Mouse (Mus musculus): ENCODE measurements at regions not wholly inside any gene's neighbourhood (a gene's known extent, or its start where the extent isn't known, plus 50 kb on each side); places are given as distances from the start of the nearest gene placed in this dataset.

GRCm38 (mm10) chr1:193430231-193430630 is 60.1 kb upstream of the Camk1g start:
- no peak for ATAC-seq (replicated peaks; ENCODE audit: insufficient number of reproducible peaks, insufficient read depth, low FRiP score, low read depth)
- Histone ChIP-seq H3K4me2 (no peak overlapping the region), H3K36me3 (no peaks in the 10 kb centered on the region), H3K4me3 (no peak overlapping the region), H3K9ac (no peak overlapping the region), H3K9me3 (replicated peaks) (no peaks in the 10 kb centered on the region), H3K27ac (no peak overlapping the region), H3K27me3 (no peaks in the 10 kb centered on the region), H3K4me1 (replicated peaks) (no peaks in the 10 kb centered on the region)
- WGBS: 60% methylated on average over 8 of the region's 8 CpGs

- H3K36me3 ChIP-seq: no peaks in the 10 kb centered on the region
- ATAC-seq (replicated peaks; ENCODE audit: insufficient number of reproducible peaks, insufficient read depth, low FRiP score, low read depth): no peak
- H3K4me3 ChIP-seq: no peak overlapping the region
- WGBS: 30% methylated on average over 8 of the region's 8 CpGs
- no peak overlapping the region for H3K9ac ChIP-seq
- 0 out of 2 replicates have a peak, but pooled peaks cover 5% of the 10 kb centered on the region for H3K27me3 ChIP-seq
- peaks cover 19% of the 10 kb centered on the region for H3K4me1 ChIP-seq (replicated peaks)
- H3K4me2 ChIP-seq: no peak overlapping the region
- H3K9me3 ChIP-seq (replicated peaks): no peaks in the 10 kb centered on the region
- H3K27ac ChIP-seq: no peak overlapping the region
Observed at GRCm38 (mm10) chr1:193423653-193424075, 53.6 kb upstream of the Camk1g start.

- Histone ChIP-seq H3K27me3 (0 out of 2 replicates have a peak, but pooled peaks cover 5% of the 10 kb centered on the region), H3K27ac (no peak overlapping the region), H3K9me3 (replicated peaks) (no peaks in the 10 kb centered on the region), H3K36me3 (no peaks in the 10 kb centered on the region), H3K4me3 (no peak overlapping the region), H3K9ac (no peak overlapping the region), H3K4me2 (no peak overlapping the region), H3K4me1 (replicated peaks) (peaks cover 25% of the 10 kb centered on the region)
- no peak for ATAC-seq (replicated peaks; ENCODE audit: insufficient number of reproducible peaks, insufficient read depth, low FRiP score, low read depth)
- 72% methylated on average over 1 of the region's 1 CpGs for WGBS
Observed at GRCm38 (mm10) chr1:193422886-193423285, 52.8 kb upstream of the Camk1g start.

DNA sequence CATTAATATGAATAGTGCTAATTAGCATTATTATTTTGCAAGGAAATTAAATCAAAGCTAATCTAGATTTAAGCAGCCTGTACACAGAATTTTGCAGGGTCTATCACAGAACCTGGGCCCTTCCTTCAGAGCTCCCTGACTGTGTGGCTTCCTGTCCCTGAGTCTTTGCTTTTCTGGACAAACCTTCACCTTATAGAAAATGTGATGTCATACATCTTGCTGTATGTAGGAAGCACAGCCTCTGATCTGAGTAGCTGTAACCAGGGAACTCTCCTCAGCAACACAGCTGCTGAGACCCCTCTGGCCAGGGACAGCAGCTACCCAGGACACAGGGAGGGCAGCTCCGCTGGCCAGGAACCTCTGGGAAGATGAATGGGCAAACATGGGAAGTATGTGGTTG is 51.7 kb upstream of the Camk1g start:
- H3K4me3 ChIP-seq: no peak overlapping the region
- 91% methylated on average over 1 of the region's 1 CpGs for WGBS
- no peak overlapping the region for H3K27ac ChIP-seq
- ATAC-seq (replicated peaks; ENCODE audit: insufficient number of reproducible peaks, insufficient read depth, low FRiP score, low read depth): no peak
- no peaks in the 10 kb centered on the region for H3K9me3 ChIP-seq (replicated peaks)
- no peak overlapping the region for H3K4me2 ChIP-seq
- peaks cover 5% of the 10 kb centered on the region; the same call in 1 of the 2 replicates for H3K27me3 ChIP-seq
- H3K9ac ChIP-seq: no peak overlapping the region
- no peaks in the 10 kb centered on the region for H3K36me3 ChIP-seq
- peaks cover 25% of the 10 kb centered on the region for H3K4me1 ChIP-seq (replicated peaks)

DNA sequence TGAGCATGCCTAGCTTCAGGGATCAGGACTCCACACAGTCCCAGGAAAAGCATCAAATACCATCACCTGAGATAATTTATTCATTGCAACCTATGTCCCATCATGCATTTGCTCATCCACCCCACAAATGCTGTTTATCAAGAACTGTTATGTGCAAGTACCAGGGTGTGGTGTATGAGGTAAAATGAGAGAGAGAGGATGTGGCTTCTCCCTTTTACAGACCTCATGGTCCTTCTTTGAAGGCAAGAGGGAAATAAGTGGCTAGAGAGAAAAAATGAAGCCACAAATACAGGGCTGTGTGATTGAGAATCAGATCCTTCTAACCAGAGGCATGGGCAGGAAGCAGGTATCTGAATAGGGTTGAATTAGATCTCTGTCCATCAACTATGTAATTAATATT is 51.3 kb upstream of the Camk1g start:
- H3K9me3 ChIP-seq (replicated peaks): no peaks in the 10 kb centered on the region
- H3K4me1 ChIP-seq (replicated peaks): peaks cover 25% of the 10 kb centered on the region
- no peak for ATAC-seq (replicated peaks; ENCODE audit: insufficient number of reproducible peaks, insufficient read depth, low FRiP score, low read depth)
- no peak overlapping the region for H3K4me2 ChIP-seq
- H3K4me3 ChIP-seq: no peak overlapping the region
- H3K27me3 ChIP-seq: peaks cover 5% of the 10 kb centered on the region; the same call in 1 of the 2 replicates
- no peak overlapping the region for H3K27ac ChIP-seq
- H3K36me3 ChIP-seq: no peaks in the 10 kb centered on the region
- H3K9ac ChIP-seq: no peak overlapping the region

MicroRNAs in the stretch of these regions (microRNA counts, 519-probe panel; counts per million panel counts)
- 3,012 counts per million, percentile 73 among the panel's probes with 10 or more counts for microRNA mmu-miR-205

Small RNA genes in the stretch of these regions (microRNA-seq; reads per million reads assigned to microRNA genes)
- gene Mir205: 1,044 reads per million, percentile 79 among the genes with 10 or more reads in this experiment
